Mouse (Mus musculus) cortical plate, adult 2 months (tissue): ENCODE measurements at regions not wholly inside any gene's neighbourhood (a gene's known extent, or its start where the extent isn't known, plus 50 kb on each side); places are given as distances from the start of the nearest gene placed in this dataset.

Experiments
- CTCF ChIP-seq: fragments of 200-500 bp; IDR thresholded peaks from 2 replicates; pipeline ENCODE4 v1.5.1; 2011; ENCODE audit warnings: mild to moderate bottlenecking, control low read depth, low read length; ENCODE audit not compliant: insufficient read depth; ENCODE audit errors: extremely low read depth
- POLR2A ChIP-seq: fragments of 200-500 bp; IDR thresholded peaks from 2 replicates; pipeline ENCODE4 v1.6.1; 2011; ENCODE audit warnings: mild to moderate bottlenecking, low read length, control low read depth; ENCODE audit not compliant: insufficient read depth; ENCODE audit errors: extremely low read depth

DNA sequence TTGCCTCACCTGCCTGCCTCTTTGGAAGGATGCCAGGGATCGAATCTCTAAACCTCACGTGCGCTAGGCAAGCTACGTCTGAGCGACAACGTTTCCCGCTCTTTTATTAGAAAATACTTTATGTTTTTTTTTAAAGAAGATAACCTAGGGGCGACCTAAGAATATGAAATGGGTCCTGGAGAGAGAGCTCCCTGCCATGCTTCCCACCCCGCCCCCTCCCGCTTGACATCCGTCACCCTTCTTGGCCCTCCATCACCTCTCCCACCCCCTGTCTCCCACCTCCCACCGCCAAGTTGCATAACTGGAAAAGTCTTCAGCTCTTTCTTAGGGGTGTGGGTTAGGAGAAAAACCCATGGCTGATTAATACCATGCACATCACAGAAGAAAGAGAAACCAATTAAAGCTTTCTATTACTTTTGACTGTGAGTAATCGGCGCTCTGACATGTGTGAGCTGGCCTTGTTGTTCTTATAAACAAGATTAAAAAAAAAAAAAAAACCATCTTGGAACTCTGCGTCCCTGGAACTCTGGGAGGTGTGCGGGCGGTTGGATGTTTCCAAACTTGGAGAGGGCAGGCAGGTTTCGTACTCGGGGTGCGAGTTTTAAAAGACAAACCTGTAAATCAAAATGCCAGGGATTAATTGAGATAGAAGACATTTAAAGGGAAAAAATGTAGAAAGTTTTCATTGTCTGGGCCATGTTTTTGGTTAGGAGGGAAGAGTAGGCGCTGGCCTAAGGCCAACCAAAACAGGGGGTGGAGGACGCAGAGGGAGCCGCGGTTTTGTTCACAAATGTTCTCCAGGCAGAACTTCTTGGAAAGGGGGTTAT, 77.8 kb upstream of the Errfi1 start:
- TF ChIP-seq POLR2A (no peak), CTCF (no peak)
